Mouse (Mus musculus): ENCODE data around the gene Ppara.

DNA sequence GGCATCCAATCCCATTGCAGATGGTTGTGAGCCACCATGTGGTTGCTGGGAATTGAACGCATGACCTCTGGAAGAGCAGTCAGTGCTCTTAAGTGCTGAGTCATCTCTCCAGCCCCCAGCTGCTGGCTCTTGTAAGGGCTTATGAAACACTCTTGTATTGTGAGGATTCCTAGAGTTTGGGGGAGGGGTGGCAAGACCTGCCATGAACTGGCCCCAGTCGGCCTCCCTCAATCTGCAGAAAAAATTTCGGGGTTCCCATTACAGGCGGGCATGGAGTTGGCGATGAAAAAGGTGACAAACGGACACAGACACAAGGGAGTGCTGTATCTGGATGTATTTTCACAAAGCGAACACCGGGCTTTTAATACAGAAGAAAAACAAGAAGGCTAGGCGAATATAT is 21.4 kb upstream of the Ppara start:
- TF ChIP-seq POLR2AphosphoS5 (IDR thresholded peaks at IDR 0.05; ENCODE audit: borderline replicate concordance, low read depth, low read length) (no peak), CTCF (IDR thresholded peaks at IDR 0.05 in 2 of 3, conservative IDR thresholded peaks at IDR 0.05 in 1 of 3; ENCODE audit: control insufficient read depth in 1 of 3, insufficient read depth in 1 of 3, low read depth in 2 of 3, low read length in 3 of 3, poor library complexity in 1 of 3, severe bottlenecking in 1 of 3) (no peak), ETS1 (IDR thresholded peaks at IDR 0.05; ENCODE audit: low read depth, low read length) (no peak), POLR2AphosphoS2 (IDR thresholded peaks at IDR 0.05; ENCODE audit: low read length) (no peak), GABPA (IDR thresholded peaks at IDR 0.05; ENCODE audit: low read depth, low read length) (no peak), POLR2A (IDR thresholded peaks at IDR 0.05; ENCODE audit: control insufficient read depth in 1 of 2, insufficient read depth in 1 of 2, low read depth in 1 of 2, low read length in 2 of 2, poor library complexity in 1 of 2) (no peak), MYC (IDR thresholded peaks at IDR 0.05; ENCODE audit: low read depth, low read length) (no peak), ZC3H11A (IDR thresholded peaks at IDR 0.05; ENCODE audit: low read depth, low read length) (no peak), ZKSCAN1 (IDR thresholded peaks at IDR 0.05; ENCODE audit: low read depth, low read length) (no peak), EP300 (IDR thresholded peaks at IDR 0.05; ENCODE audit: low read depth in 1 of 2, low read length in 2 of 2) (no peak), USF2 (IDR thresholded peaks at IDR 0.05; ENCODE audit: borderline replicate concordance in 1 of 2, insufficient read depth in 1 of 2, low read depth in 1 of 2, low read length in 2 of 2) (no peak), MAX (IDR thresholded peaks at IDR 0.05; ENCODE audit: low read length) (no peak)

Data from MEL (cell line).